Mouse (Mus musculus): ENCODE data around the gene Gm47985.

- TF ChIP-seq CTCF (IDR thresholded peaks at IDR 0.05; ENCODE audit: low read depth) (no peak), EP300 (IDR thresholded peaks at IDR 0.05; ENCODE audit: low read depth) (no peak)
Measured at GRCm38 (mm10) chr1:151158857-151159510, 23.4 kb upstream of the Gm47985 start.
